Mouse (Mus musculus): ENCODE data around the gene Ikzf2. TPM values are rescaled to one million over a fixed set of nuclear protein-coding genes. Genes with fewer than 3 reads are reported as not detected.

Ikzf2 gene
- polyA plus RNA-seq, 1 experiment from 2014 or later: 1.7 TPM

GRCm38 (mm10) chr1:69680501-69680900 is 6.5 kb downstream of the Ikzf2 start:
- TF ChIP-seq CTCF (IDR thresholded peaks at IDR 0.05; ENCODE audit: low read depth): no peak
- no peak overlapping the region for H3K27ac ChIP-seq
- no peaks in the 10 kb centered on the region for H3K36me3 ChIP-seq (ENCODE audit: insufficient read depth, low read length)
- whole genome bisulfite sequencing: 92% methylated on average over 4 of the region's 4 CpGs
- H3K27me3 ChIP-seq (ENCODE audit: insufficient read depth, low read length): no peaks in the 10 kb centered on the region
- H3K9ac ChIP-seq (ENCODE audit: low read depth, low read length): no peak overlapping the region
- DNase-seq (ENCODE audit: low spot score) (no peak), ATAC-seq (replicated peaks; ENCODE audit: low FRiP score, low read depth) (no peak)
- H3K4me3 ChIP-seq (replicated peaks; ENCODE audit: low read depth, low read length): no peak overlapping the region
- H3K9me3 ChIP-seq (replicated peaks; ENCODE audit: low read length): no peaks in the 10 kb centered on the region
- H3K4me1 ChIP-seq (replicated peaks; ENCODE audit: insufficient read depth, low read length): no peaks in the 10 kb centered on the region
- no peak overlapping the region for H3K4me2 ChIP-seq (ENCODE audit: low read length)

- ATAC-seq (replicated peaks; ENCODE audit: low FRiP score, low read depth): no peak
- no peak overlapping the region for H3K27ac ChIP-seq
- no peaks in the 10 kb centered on the region for H3K36me3 ChIP-seq (ENCODE audit: insufficient read depth, low read length)
- H3K27me3 ChIP-seq (ENCODE audit: insufficient read depth, low read length): no peaks in the 10 kb centered on the region
- no peaks in the 10 kb centered on the region for H3K4me1 ChIP-seq (replicated peaks; ENCODE audit: insufficient read depth, low read length)
- no peak overlapping the region for H3K9ac ChIP-seq (ENCODE audit: low read depth, low read length)
- TF ChIP-seq CTCF (IDR thresholded peaks at IDR 0.05; ENCODE audit: low read depth): no peak
- no peak overlapping the region for H3K4me3 ChIP-seq (replicated peaks; ENCODE audit: low read depth, low read length)
- WGBS: 89% methylated on average over 10 of the region's 10 CpGs
- DNase-seq (ENCODE audit: low spot score): no peak
- no peaks in the 10 kb centered on the region for H3K9me3 ChIP-seq (replicated peaks; ENCODE audit: low read length)
- no peak overlapping the region for H3K4me2 ChIP-seq (ENCODE audit: low read length)
These were observed 17.1 kb downstream of the Ikzf2 start for GRCm38 (mm10) chr1:69669897-69670404.

DNA sequence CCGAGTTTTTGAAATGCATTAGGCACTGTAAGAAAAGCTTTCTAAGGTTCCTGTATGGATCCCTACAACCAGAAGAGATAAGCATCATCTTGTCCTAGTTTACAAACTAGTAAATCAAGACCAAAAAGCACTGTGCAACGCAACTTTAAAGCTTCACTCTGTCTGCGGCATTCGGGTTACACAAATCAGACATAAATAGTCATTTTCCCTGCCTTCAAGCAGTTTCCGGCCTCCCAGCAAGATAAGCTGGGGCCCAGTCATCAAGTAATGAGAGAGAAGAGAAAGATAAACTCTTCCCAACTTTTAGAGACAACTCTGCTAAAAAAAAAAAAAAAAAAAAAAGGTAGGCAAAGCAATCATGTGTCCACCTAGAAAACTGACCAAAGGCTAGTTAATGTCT is 19.6 kb downstream of the Ikzf2 start:
- H3K4me1 ChIP-seq (replicated peaks; ENCODE audit: insufficient read depth, low read length): no peaks in the 10 kb centered on the region
- 59% methylated on average over 5 of the region's 5 CpGs for WGBS
- no peaks in the 10 kb centered on the region for H3K36me3 ChIP-seq (ENCODE audit: insufficient read depth, low read length)
- no peaks in the 10 kb centered on the region for H3K27me3 ChIP-seq (ENCODE audit: insufficient read depth, low read length)
- TF ChIP-seq CTCF (IDR thresholded peaks at IDR 0.05; ENCODE audit: low read depth): no peak
- DNase-seq (ENCODE audit: low spot score): no peak
- H3K27ac ChIP-seq: no peak overlapping the region
- no peak for ATAC-seq (replicated peaks; ENCODE audit: low FRiP score, low read depth)
- H3K9ac ChIP-seq (ENCODE audit: low read depth, low read length): no peak overlapping the region
- H3K4me3 ChIP-seq (replicated peaks; ENCODE audit: low read depth, low read length): no peak overlapping the region
- H3K9me3 ChIP-seq (replicated peaks; ENCODE audit: low read length): no peaks in the 10 kb centered on the region
- H3K4me2 ChIP-seq (ENCODE audit: low read length): no peak overlapping the region

DNA sequence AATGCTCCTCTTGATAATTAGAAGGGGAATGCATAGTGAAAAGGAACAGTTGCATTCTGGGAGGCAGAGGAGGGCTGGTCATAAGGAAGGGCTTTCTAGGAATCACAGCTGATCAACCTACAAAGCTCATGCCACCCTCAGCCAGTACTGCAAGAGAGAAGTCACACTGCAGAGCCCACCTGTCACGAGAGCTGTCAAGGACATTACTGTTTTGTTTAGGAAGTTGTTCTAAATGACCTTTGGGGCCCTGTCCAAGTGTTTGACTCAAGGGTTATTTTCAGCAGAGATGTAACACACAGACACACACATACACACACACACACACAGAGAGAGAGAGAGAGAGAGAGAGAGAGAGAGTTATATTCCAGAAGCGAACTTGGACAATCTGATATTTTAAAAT is 27.3 kb downstream of the Ikzf2 start:
- Histone ChIP-seq H3K9ac (ENCODE audit: low read depth, low read length) (no peak overlapping the region), H3K27me3 (ENCODE audit: insufficient read depth, low read length) (no peaks in the 10 kb centered on the region), H3K4me3 (replicated peaks; ENCODE audit: low read depth, low read length) (no peak overlapping the region), H3K4me1 (replicated peaks; ENCODE audit: insufficient read depth, low read length) (no peaks in the 10 kb centered on the region), H3K27ac (no peak overlapping the region), H3K4me2 (ENCODE audit: low read length) (no peak overlapping the region), H3K36me3 (ENCODE audit: insufficient read depth, low read length) (no peaks in the 10 kb centered on the region), H3K9me3 (replicated peaks; ENCODE audit: low read length) (no peaks in the 10 kb centered on the region)
- ATAC-seq (replicated peaks; ENCODE audit: low FRiP score, low read depth): no peak
- 57% methylated on average over 2 of the region's 2 CpGs for WGBS
- DNase-seq (ENCODE audit: low spot score): no peak
- no peak for TF ChIP-seq CTCF (IDR thresholded peaks at IDR 0.05; ENCODE audit: low read depth)

DNA sequence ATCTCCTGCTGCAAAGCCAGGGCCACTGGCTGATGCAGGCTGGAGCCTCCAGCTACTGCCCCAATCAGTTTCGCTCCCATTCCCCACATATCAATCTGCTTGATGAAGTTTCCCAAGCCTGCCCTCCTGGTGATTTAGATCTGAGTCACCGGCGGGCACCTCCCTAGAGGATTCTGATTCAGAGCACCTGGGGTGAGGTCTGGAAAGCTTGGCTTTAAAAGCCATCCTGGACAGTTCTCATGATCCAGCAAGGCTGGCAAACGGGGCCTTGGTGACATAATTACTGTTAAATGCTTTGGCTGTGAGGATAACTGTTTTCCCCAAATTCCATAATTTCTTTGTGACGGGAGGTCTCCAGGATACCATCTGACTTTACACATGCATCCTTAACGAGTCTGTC is 29.0 kb downstream of the Ikzf2 start:
- H3K36me3 ChIP-seq (ENCODE audit: insufficient read depth, low read length): no peaks in the 10 kb centered on the region
- no peaks in the 10 kb centered on the region for H3K27me3 ChIP-seq (ENCODE audit: insufficient read depth, low read length)
- ATAC-seq (replicated peaks; ENCODE audit: low FRiP score, low read depth): no peak
- DNase-seq (ENCODE audit: low spot score): no peak
- no peaks in the 10 kb centered on the region for H3K9me3 ChIP-seq (replicated peaks; ENCODE audit: low read length)
- no peak overlapping the region for H3K4me2 ChIP-seq (ENCODE audit: low read length)
- H3K27ac ChIP-seq: no peak overlapping the region
- no peak for TF ChIP-seq CTCF (IDR thresholded peaks at IDR 0.05; ENCODE audit: low read depth)
- H3K4me3 ChIP-seq (replicated peaks; ENCODE audit: low read depth, low read length): no peak overlapping the region
- H3K9ac ChIP-seq (ENCODE audit: low read depth, low read length): no peak overlapping the region
- no peaks in the 10 kb centered on the region for H3K4me1 ChIP-seq (replicated peaks; ENCODE audit: insufficient read depth, low read length)
- whole genome bisulfite sequencing: 31% methylated on average over 6 of the region's 6 CpGs

GRCm38 (mm10) chr1:69657455-69657854 is 29.6 kb downstream of the Ikzf2 start:
- WGBS: 82% methylated on average over 3 of the region's 3 CpGs
- no peak overlapping the region for H3K27ac ChIP-seq
- no peak for TF ChIP-seq CTCF (IDR thresholded peaks at IDR 0.05; ENCODE audit: low read depth)

DNA sequence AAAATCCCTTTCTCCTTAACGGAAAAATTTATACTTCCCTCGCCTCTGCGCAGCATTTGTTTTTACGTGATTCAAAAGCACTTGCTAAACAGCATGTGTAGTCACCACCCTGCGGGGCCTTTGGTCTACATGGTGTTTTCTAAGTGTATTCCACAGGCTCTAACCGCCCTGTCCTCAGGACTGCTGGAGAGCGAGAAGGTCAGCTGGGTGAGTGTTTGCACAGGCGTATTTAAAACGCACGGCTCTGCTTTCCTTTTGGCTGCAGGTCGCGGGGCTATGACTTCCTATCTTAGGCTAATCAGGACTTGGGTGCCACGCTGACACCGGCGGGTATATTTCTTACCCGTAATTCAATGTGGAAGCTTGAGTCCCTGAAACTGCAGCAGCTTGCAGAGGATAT is 30.1 kb downstream of the Ikzf2 start:
- Histone ChIP-seq H3K36me3 (ENCODE audit: insufficient read depth, low read length) (no peaks in the 10 kb centered on the region), H3K9me3 (replicated peaks; ENCODE audit: low read length) (no peaks in the 10 kb centered on the region), H3K27ac (no peak overlapping the region), H3K4me3 (replicated peaks; ENCODE audit: low read depth, low read length) (no peak overlapping the region), H3K4me2 (ENCODE audit: low read length) (no peak overlapping the region), H3K9ac (ENCODE audit: low read depth, low read length) (no peak overlapping the region), H3K4me1 (replicated peaks; ENCODE audit: insufficient read depth, low read length) (no peaks in the 10 kb centered on the region), H3K27me3 (ENCODE audit: insufficient read depth, low read length) (no peaks in the 10 kb centered on the region)
- TF ChIP-seq CTCF (IDR thresholded peaks at IDR 0.05; ENCODE audit: low read depth): no peak
- WGBS: 34% methylated on average over 16 of the region's 16 CpGs
- no peak for DNase-seq (ENCODE audit: low spot score)
- no peak for ATAC-seq (replicated peaks; ENCODE audit: low FRiP score, low read depth)

More at GRCm38 (mm10) chr1:69657455-69657854, 29.6 kb downstream of the Ikzf2 start:
- ATAC-seq (replicated peaks; ENCODE audit: low FRiP score, low read depth) (no peak), DNase-seq (ENCODE audit: low spot score) (no peak)
- H3K4me1 ChIP-seq (replicated peaks; ENCODE audit: insufficient read depth, low read length): no peaks in the 10 kb centered on the region
- H3K9ac ChIP-seq (ENCODE audit: low read depth, low read length): no peak overlapping the region
- H3K9me3 ChIP-seq (replicated peaks; ENCODE audit: low read length): no peaks in the 10 kb centered on the region
- H3K4me2 ChIP-seq (ENCODE audit: low read length): no peak overlapping the region
- H3K27me3 ChIP-seq (ENCODE audit: insufficient read depth, low read length): no peaks in the 10 kb centered on the region
- no peaks in the 10 kb centered on the region for H3K36me3 ChIP-seq (ENCODE audit: insufficient read depth, low read length)
- H3K4me3 ChIP-seq (replicated peaks; ENCODE audit: low read depth, low read length): no peak overlapping the region

Data from kidney, postnatal 0 days (tissue).